Mouse (Mus musculus): Measurements from ENCODE around the gene Fntb. TPM values are rescaled to one million over a fixed set of nuclear protein-coding genes. Genes with fewer than 3 reads are reported as not detected.

Gene Fntb
- total RNA-seq, 2 experiments from 2014 or later = 23.3 to 28.3 TPM

GRCm38 (mm10) chr12:76934438-76934837, 169.0 kb downstream of the Fntb start:
- intact Hi-C loops (cut with DNase I) = no loop called here
- DNase-seq (ENCODE audit: low spot score in 2 of 2) = no peak

- no peak for DNase-seq (ENCODE audit: low spot score in 2 of 2)
- intact Hi-C loops (cut with DNase I) = no loop called here
Observed at GRCm38 (mm10) chr12:76936211-76936610, 170.8 kb downstream of the Fntb start.

DNA sequence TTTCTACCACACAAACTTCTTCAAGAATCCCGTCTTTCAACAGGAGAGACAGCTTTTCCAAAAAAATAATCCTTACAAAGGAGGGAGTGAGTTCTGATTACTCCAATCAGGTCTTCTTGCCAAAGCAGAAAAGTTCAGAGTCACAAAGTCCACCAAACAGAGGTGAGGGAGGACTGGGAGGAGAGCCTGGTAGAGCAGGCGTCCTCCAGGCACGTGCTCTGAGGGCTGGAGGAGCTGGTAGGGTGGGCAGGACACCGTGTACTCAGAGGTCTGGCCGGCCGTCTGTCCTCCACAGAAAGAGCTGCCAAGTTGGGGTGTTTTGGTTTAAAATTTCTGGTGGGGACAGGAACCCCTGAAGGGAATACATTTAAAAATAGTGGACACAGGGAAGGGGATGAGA, 172.6 kb downstream of the Fntb start:
- intact Hi-C loops (cut with DNase I) = no loop called here

DNA sequence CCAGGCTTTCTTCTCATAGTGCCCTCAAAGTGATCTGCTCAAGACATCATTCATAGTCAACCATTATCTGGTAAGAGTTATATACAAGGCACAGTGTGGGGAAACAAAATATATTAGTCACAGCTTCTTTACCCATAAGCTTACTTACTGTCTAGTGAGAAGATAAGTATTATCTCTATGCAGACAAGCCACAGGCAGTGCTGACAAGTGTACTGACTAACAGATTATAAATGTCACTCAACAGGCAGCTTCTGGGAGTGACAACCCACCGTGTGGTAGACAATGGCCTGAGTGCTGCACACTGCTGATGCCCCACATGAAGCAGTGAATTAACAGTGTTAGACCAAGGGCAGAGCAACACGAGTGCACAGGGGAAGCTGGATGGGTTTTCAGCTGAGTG, 176.1 kb downstream of the Fntb start:
- no peak for DNase-seq (ENCODE audit: low spot score in 2 of 2)
- intact Hi-C loops (cut with DNase I) = no loop called here

More for the DNA sequence above, 172.6 kb downstream of the Fntb start:
- DNase-seq (ENCODE audit: low spot score in 2 of 2) = no peak

- DNase-seq (ENCODE audit: low spot score in 2 of 2) = peak in 1 of 2 experiments; percentile 63
Observed at GRCm38 (mm10) chr12:76942476-76942875, 177.1 kb downstream of the Fntb start.

GRCm38 (mm10) chr12:76943046-76943445, 177.7 kb downstream of the Fntb start:
- intact Hi-C loops (cut with DNase I) = no loop called here
- DNase-seq (ENCODE audit: low spot score in 2 of 2) = no peak

More at GRCm38 (mm10) chr12:76942476-76942875, 177.1 kb downstream of the Fntb start:
- intact Hi-C loops (cut with DNase I) = no loop called here

GRCm38 (mm10) chr12:76943466-76943865, 178.1 kb downstream of the Fntb start:
- DNase-seq (ENCODE audit: low spot score in 2 of 2) = no peak
- intact Hi-C loops (cut with DNase I) = no loop called here

- DNase-seq (ENCODE audit: low spot score in 2 of 2) = no peak
- intact Hi-C loops (cut with DNase I) = no loop called here
Observed at GRCm38 (mm10) chr12:76947487-76947886, 182.1 kb downstream of the Fntb start.

GRCm38 (mm10) chr12:76948185-76948584, 182.8 kb downstream of the Fntb start:
- DNase-seq (ENCODE audit: low spot score in 2 of 2) = no peak
- intact Hi-C loops (cut with DNase I) = no loop called here

- intact Hi-C loops (cut with DNase I) = no loop called here
- DNase-seq (ENCODE audit: low spot score in 2 of 2) = no peak
Observed at GRCm38 (mm10) chr12:76948781-76949180, 183.4 kb downstream of the Fntb start.

GRCm38 (mm10) chr12:76950330-76950729, 184.9 kb downstream of the Fntb start:
- intact Hi-C loops (cut with DNase I) = no loop called here

DNA sequence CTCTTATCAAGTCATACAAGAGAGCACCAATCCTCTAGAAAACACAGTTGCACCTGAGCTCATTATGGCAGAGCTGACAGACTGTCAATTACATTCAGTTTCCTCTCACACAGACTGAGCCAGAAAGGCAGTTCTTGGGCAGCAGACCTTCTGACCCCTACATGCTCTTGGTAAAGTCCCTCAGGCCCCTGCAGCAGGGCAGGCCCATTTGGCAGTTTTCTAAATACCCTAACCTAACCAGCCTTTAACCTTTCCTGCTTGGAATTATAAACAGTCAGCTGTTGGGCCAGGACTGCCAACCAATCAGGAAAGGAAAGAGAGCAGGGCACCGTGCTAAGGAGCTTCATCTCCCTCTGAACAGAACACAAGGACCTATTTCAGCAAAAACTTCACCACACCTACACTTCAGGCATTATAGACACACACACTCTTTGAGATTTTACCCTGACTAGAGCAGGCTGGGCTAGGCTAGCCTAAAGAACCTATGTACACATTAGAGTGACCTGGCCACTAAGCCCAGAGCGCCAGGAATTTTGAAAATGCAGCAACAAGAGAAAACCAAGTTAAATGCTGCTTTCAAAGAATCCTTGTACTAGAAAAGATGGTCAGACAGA, 188.5 kb downstream of the Fntb start:
- no peak for DNase-seq (ENCODE audit: low spot score in 2 of 2)
- intact Hi-C loops (cut with DNase I) = no loop called here

More at GRCm38 (mm10) chr12:76950330-76950729, 184.9 kb downstream of the Fntb start:
- DNase-seq (ENCODE audit: low spot score in 2 of 2) = no peak

DNA sequence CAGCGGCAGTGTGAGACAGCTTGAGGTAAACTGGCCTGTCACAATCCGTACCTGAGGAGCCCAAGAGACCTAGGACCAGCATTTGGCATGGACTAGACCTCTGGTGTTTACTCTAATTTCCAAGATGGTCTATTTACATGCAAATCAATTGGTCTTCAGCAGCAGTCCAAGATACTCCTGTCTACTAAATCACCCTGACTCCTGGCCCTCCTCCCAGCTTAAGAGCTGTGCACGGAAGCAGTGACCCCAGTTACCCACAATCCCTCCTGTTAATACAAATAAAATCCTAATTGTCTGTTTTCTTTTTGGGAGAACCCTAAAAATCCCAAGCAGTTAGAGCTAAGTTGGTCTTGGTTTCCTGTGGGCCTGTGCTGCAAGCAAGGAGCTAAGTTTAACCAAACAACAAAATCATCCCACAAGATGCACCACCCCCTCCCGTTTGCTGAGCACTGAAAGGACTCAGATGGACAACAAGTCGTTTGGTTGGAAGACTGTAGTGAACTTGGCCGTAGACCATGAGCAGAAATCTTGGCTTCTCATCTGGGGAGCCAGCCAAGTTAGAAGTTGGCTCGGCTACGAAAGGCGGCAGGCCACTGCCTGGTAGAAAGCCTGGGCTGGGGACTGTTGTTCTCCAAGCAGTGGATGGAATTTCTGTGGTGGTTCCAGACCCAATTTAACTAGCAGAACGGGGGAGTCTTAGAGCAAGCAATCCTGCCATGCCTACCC, 189.5 kb downstream of the Fntb start:
- intact Hi-C loops (cut with DNase I) = no loop called here
- DNase-seq (ENCODE audit: low spot score in 2 of 2) = peak; percentile 57 to 86

DNA sequence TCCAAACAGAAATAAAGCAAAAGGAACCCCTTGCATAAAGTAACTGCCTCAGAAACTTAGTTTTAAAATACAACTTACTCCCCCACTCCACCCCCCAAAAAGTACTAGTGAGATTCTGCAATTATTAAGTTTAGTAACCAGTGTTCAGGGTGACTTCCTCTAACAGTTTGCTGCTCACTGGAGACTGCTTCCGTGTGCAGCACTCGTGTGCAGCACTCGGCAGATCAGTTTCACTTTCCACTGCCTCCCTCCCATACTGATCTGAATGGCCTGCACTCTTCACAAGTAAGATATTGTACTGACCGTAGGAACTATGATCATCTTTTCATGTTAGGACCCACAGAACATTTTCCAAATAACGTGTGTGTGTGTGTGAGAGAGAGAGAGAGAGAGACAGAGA, 192.3 kb downstream of the Fntb start:
- no peak for DNase-seq (ENCODE audit: low spot score in 2 of 2)
- intact Hi-C loops (cut with DNase I) = no loop called here

GRCm38 (mm10) chr12:76961052-76961931, 195.9 kb downstream of the Fntb start:
- intact Hi-C loops (cut with DNase I) = no loop called here
- no peak for DNase-seq (ENCODE audit: low spot score in 2 of 2)

GRCm38 (mm10) chr12:76961932-76962891, 196.8 kb downstream of the Fntb start, which contains the start of gene Max:
Gene Max (minus strand): TSS chr12:76962201.
- DNase-seq (ENCODE audit: low spot score in 2 of 2) = peak; percentile 99 to 100
- intact Hi-C loops (cut with DNase I) = loop anchor here (1.0 to 2.0 kb wide), 2 partner anchors 31 to 125 kb away; no protein-coding TSS in a partner anchor

DNA sequence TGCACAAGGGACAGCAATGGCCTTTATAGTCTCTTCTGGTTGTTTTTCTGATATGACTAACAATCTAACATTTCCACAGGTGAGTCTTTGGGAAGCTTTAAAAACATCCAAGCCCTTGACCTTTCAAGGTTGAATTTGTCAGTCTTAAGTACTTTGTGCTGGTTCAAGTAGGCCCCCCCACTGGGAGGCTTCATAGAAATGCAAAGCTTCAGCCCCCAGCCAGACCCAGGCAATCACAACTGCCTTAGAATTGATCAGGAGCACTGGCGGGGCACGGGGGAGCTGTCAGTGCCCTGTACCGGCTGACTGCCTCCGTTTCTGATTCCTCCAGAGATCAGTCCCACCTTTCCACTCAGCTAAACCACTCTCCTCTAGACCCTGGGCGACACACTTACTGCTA, 199.7 kb downstream of the Fntb start:
- intact Hi-C loops (cut with DNase I) = no loop called here
- no peak for DNase-seq (ENCODE audit: low spot score in 2 of 2)

- DNase-seq (ENCODE audit: low spot score in 2 of 2) = no peak
- intact Hi-C loops (cut with DNase I) = no loop called here
Observed at GRCm38 (mm10) chr12:76965876-76966275, 200.5 kb downstream of the Fntb start.
